Mouse (Mus musculus) liver, adult (tissue): ENCODE data around the gene Mfn1.

Experiments
- GATA4 ChIP-seq: IDR thresholded peaks from 2 replicates; pipeline ENCODE4 v1.6.1; 2014; ENCODE audit warnings: mild to moderate bottlenecking, low read length; ENCODE audit not compliant: insufficient replicate concordance

Gene Mfn1

GRCm38 (mm10) chr3:32573881-32574280 is 44.6 kb downstream of the Mfn1 start:
- TF ChIP-seq GATA4, result no peak

- no peak for TF ChIP-seq GATA4
Measured at GRCm38 (mm10) chr3:32575151-32575550, 45.9 kb downstream of the Mfn1 start.

- no peak for TF ChIP-seq GATA4
Measured at GRCm38 (mm10) chr3:32578772-32579171, 49.5 kb downstream of the Mfn1 start.

- TF ChIP-seq GATA4, result no peak
Measured at GRCm38 (mm10) chr3:32580738-32581137, 51.5 kb downstream of the Mfn1 start.

- TF ChIP-seq GATA4, result no peak
Measured at GRCm38 (mm10) chr3:32581911-32582310, 52.6 kb downstream of the Mfn1 start.

GRCm38 (mm10) chr3:32583489-32583888 is 54.2 kb downstream of the Mfn1 start:
- TF ChIP-seq GATA4, result no peak

- no peak for TF ChIP-seq GATA4
Measured at GRCm38 (mm10) chr3:32586274-32586673, 57.0 kb downstream of the Mfn1 start.

GRCm38 (mm10) chr3:32595080-32595479 is 65.8 kb downstream of the Mfn1 start:
- no peak for TF ChIP-seq GATA4

- no peak for TF ChIP-seq GATA4
Measured at GRCm38 (mm10) chr3:32599328-32599727, 70.1 kb downstream of the Mfn1 start.

GRCm38 (mm10) chr3:32601055-32601454 is 71.8 kb downstream of the Mfn1 start:
- TF ChIP-seq GATA4, result no peak

- TF ChIP-seq GATA4, result no peak
Measured at GRCm38 (mm10) chr3:32609233-32609632, 80.0 kb downstream of the Mfn1 start.

- no peak for TF ChIP-seq GATA4
Measured at GRCm38 (mm10) chr3:32610560-32610959, 81.3 kb downstream of the Mfn1 start.

GRCm38 (mm10) chr3:32611606-32612170 is 82.4 kb downstream of the Mfn1 start:
- no peak for TF ChIP-seq GATA4

- TF ChIP-seq GATA4, result no peak
Measured at GRCm38 (mm10) chr3:32614786-32615185, 85.5 kb downstream of the Mfn1 start.

GRCm38 (mm10) chr3:32615376-32615775 is 86.1 kb downstream of the Mfn1 start:
- no peak for TF ChIP-seq GATA4

GRCm38 (mm10) chr3:32616006-32616330 is 86.7 kb downstream of the Mfn1 start:
- TF ChIP-seq GATA4, result no peak

- no peak for TF ChIP-seq GATA4
Measured at GRCm38 (mm10) chr3:32616331-32617052, 87.2 kb downstream of the Mfn1 start, which contains the start of gene Gnb4. Gene Gnb4, minus strand, starts transcription at chr3:32616585.
